Mouse (Mus musculus) lung, adult 18-20 months (tissue): ENCODE measurements around the gene Wdr53.
"Not testable (repeated sequence)": the region's sequence is repeated elsewhere in the genome, so short reads cannot be mapped to it uniquely, and the experiment has no call there.

ENCODE experiments used
- DNase-seq, 2 experiments: peaks; one replicate each; pipeline ENCODE4 v3.0.0; 2022; ENCODE audit warnings: mixed read lengths in 2 of 2

Wdr53 gene

GRCm38 (mm10) chr16:32280211-32280610, 33.2 kb downstream of the Wdr53 start:
- no peak for DNase-seq

GRCm38 (mm10) chr16:32282608-32283007, 35.6 kb downstream of the Wdr53 start:
- no peak for DNase-seq

GRCm38 (mm10) chr16:32291821-32292220, 44.8 kb downstream of the Wdr53 start:
- DNase-seq = no peak

- DNase-seq = not testable (repeated sequence)
Observed at GRCm38 (mm10) chr16:32299617-32300016, 52.6 kb downstream of the Wdr53 start.

GRCm38 (mm10) chr16:32303046-32303445, 56.0 kb downstream of the Wdr53 start:
- no peak for DNase-seq

- DNase-seq = no peak
Observed at GRCm38 (mm10) chr16:32303886-32304285, 56.9 kb downstream of the Wdr53 start.
